Mouse (Mus musculus) duodenum, adult 2 months (tissue): Measurements from ENCODE around the gene St6gal2. TPM values are rescaled to one million over a fixed set of nuclear protein-coding genes. Genes with fewer than 3 reads are reported as not detected.

ENCODE experiments used
- polyA plus RNA-seq: library from polyadenylated mRNA; depleted of rRNA; stranded (reverse); fragments of >200 nt; gene quantifications from 2 replicates; pipeline ENCODE4 v1.2.3, GENCODE M21; 2012; ENCODE audit warnings: low replicate concordance; rRNA removed

St6gal2 gene
- polyA plus RNA-seq, result not detected in 2 replicates

GRCm38 (mm10) chr17:55445250-55446184 lies at the start of gene St6gal2:
TSS of gene St6gal2 (plus strand) at chr17:55445382.

Other genes starting within 250 kb of the St6gal2 start
- gene Vmn2r118, start 179.8 kb downstream of the St6gal2 start, polyA plus RNA-seq, result not detected in 2 replicates